Mouse (Mus musculus): Measurements from ENCODE around the gene B3gnt2. TPM values are rescaled to one million over a fixed set of nuclear protein-coding genes. Genes with fewer than 3 reads are reported as not detected.

Gene B3gnt2
- polyA plus RNA-seq, 1 experiment from 2014 or later, result 16.7 TPM

DNA sequence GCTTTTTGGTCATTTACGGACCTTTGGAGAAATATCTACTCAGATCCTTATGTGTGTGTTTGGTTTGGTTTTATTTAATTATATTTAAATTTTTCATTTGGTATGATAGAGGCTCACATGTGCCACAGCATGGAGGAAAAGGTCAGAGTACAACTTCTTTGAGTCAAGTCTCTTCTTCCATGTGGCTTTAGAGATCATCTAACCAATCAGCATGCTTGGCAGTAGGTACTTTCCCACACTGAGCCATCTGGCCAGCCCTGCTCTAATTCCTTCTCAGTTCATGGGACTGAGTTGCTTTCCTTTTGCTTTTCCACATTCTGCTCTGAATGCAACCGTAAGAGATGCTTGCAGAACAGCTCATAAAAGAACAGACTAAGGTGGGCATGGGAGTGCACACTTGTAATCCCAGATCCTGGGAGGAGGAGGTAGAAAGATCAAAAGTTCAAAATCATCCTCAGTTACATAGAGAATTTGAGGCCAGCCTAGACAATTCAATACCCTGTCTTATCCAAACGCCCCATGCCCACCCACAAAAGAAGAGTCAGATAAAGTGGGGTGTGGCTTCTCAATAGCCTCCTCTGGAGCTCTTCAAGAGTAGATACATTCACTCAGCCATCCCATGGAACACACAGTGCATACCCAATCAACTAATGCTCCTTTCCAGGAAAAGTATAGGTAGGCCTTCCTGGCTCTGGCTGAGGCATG is 67.4 kb downstream of the B3gnt2 start:
- ATAC-seq (ENCODE audit: insufficient number of reproducible peaks, insufficient read depth, low FRiP score, low read depth), result no peak; the same call in 1 of the 2 replicates
- Histone ChIP-seq H3K4me3 (ENCODE audit: low read depth, low read length) (no peak overlapping the region), H3K9ac (replicated peaks; ENCODE audit: low read depth, low read length) (no peak overlapping the region), H3K27ac (ENCODE audit: low read length) (no peak overlapping the region), H3K36me3 (ENCODE audit: control insufficient read depth, insufficient read depth, low read length) (no peaks in the 10 kb centered on the region), H3K27me3 (ENCODE audit: control insufficient read depth, insufficient read depth, low read length) (no peaks in the 10 kb centered on the region), H3K4me1 (ENCODE audit: control insufficient read depth, insufficient read depth, low read length) (no peaks in the 10 kb centered on the region), H3K9me3 (ENCODE audit: control insufficient read depth, low read depth, low read length) (no peaks in the 10 kb centered on the region), H3K4me2 (replicated peaks; ENCODE audit: low read depth, low read length) (no peak overlapping the region)
- 84% methylated on average over 3 of the region's 3 CpGs for WGBS

- no peak overlapping the region for H3K4me2 ChIP-seq (replicated peaks; ENCODE audit: low read depth, low read length)
- H3K27me3 ChIP-seq (ENCODE audit: control insufficient read depth, insufficient read depth, low read length), result no peaks in the 10 kb centered on the region
- H3K9ac ChIP-seq (replicated peaks; ENCODE audit: low read depth, low read length), result no peak overlapping the region
- H3K27ac ChIP-seq (ENCODE audit: low read length), result no peak overlapping the region
- ATAC-seq (ENCODE audit: insufficient number of reproducible peaks, insufficient read depth, low FRiP score, low read depth), result no peak
- no peaks in the 10 kb centered on the region for H3K9me3 ChIP-seq (ENCODE audit: control insufficient read depth, low read depth, low read length)
- H3K36me3 ChIP-seq (ENCODE audit: control insufficient read depth, insufficient read depth, low read length), result no peaks in the 10 kb centered on the region
- H3K4me1 ChIP-seq (ENCODE audit: control insufficient read depth, insufficient read depth, low read length), result no peaks in the 10 kb centered on the region
- WGBS, result 90% methylated on average over 1 of the region's 1 CpGs
- H3K4me3 ChIP-seq (ENCODE audit: low read depth, low read length), result no peak overlapping the region
Observed at GRCm38 (mm10) chr11:22792149-22792548, 68.6 kb downstream of the B3gnt2 start.

DNA sequence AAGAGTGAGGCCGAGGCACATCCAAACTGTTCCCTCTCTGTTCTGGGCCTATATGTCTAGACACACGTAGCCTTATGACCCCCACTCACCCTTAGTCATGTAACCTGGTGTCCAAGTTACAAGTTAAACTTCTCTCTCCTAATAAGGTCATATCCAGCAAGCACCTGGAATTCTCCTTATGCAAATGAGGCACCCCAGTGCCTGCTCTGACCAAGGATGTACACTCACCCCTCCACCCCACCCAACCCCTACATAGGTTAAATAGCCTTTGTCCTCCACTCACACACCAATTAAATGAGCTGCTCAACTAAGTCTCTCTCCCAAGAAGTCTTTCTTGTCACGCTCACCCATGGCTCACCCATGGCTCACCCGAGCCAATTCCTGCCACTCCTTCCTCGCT is 69.0 kb downstream of the B3gnt2 start:
- no peaks in the 10 kb centered on the region for H3K36me3 ChIP-seq (ENCODE audit: control insufficient read depth, insufficient read depth, low read length)
- H3K9ac ChIP-seq (replicated peaks; ENCODE audit: low read depth, low read length), result no peak overlapping the region
- ATAC-seq (ENCODE audit: insufficient number of reproducible peaks, insufficient read depth, low FRiP score, low read depth), result no peak
- no peak overlapping the region for H3K4me2 ChIP-seq (replicated peaks; ENCODE audit: low read depth, low read length)
- no peaks in the 10 kb centered on the region for H3K9me3 ChIP-seq (ENCODE audit: control insufficient read depth, low read depth, low read length)
- H3K4me3 ChIP-seq (ENCODE audit: low read depth, low read length), result no peak overlapping the region
- no peaks in the 10 kb centered on the region for H3K4me1 ChIP-seq (ENCODE audit: control insufficient read depth, insufficient read depth, low read length)
- H3K27ac ChIP-seq (ENCODE audit: low read length), result no peak overlapping the region
- WGBS, result 86% methylated on average over 5 of the region's 5 CpGs
- H3K27me3 ChIP-seq (ENCODE audit: control insufficient read depth, insufficient read depth, low read length), result no peaks in the 10 kb centered on the region

- H3K4me1 ChIP-seq (ENCODE audit: control insufficient read depth, insufficient read depth, low read length), result no peaks in the 10 kb centered on the region
- no peak overlapping the region for H3K4me2 ChIP-seq (replicated peaks; ENCODE audit: low read depth, low read length)
- no peaks in the 10 kb centered on the region for H3K9me3 ChIP-seq (ENCODE audit: control insufficient read depth, low read depth, low read length)
- no peak overlapping the region for H3K9ac ChIP-seq (replicated peaks; ENCODE audit: low read depth, low read length)
- H3K27ac ChIP-seq (ENCODE audit: low read length), result no peak overlapping the region
- H3K4me3 ChIP-seq (ENCODE audit: low read depth, low read length), result no peak overlapping the region
- H3K36me3 ChIP-seq (ENCODE audit: control insufficient read depth, insufficient read depth, low read length), result no peaks in the 10 kb centered on the region
- no peak for ATAC-seq (ENCODE audit: insufficient number of reproducible peaks, insufficient read depth, low FRiP score, low read depth)
- 93% methylated on average over 2 of the region's 2 CpGs for WGBS
- no peaks in the 10 kb centered on the region for H3K27me3 ChIP-seq (ENCODE audit: control insufficient read depth, insufficient read depth, low read length)
Observed at GRCm38 (mm10) chr11:22787833-22788232, 72.9 kb downstream of the B3gnt2 start.

- no peaks in the 10 kb centered on the region for H3K9me3 ChIP-seq (ENCODE audit: control insufficient read depth, low read depth, low read length)
- 89% methylated on average over 3 of the region's 3 CpGs for WGBS
- no peak for ATAC-seq (ENCODE audit: insufficient number of reproducible peaks, insufficient read depth, low FRiP score, low read depth)
- H3K27ac ChIP-seq (ENCODE audit: low read length), result no peak overlapping the region
- no peak overlapping the region for H3K9ac ChIP-seq (replicated peaks; ENCODE audit: low read depth, low read length)
- H3K27me3 ChIP-seq (ENCODE audit: control insufficient read depth, insufficient read depth, low read length), result no peaks in the 10 kb centered on the region
- H3K36me3 ChIP-seq (ENCODE audit: control insufficient read depth, insufficient read depth, low read length), result no peaks in the 10 kb centered on the region
- no peaks in the 10 kb centered on the region for H3K4me1 ChIP-seq (ENCODE audit: control insufficient read depth, insufficient read depth, low read length)
- H3K4me3 ChIP-seq (ENCODE audit: low read depth, low read length), result no peak overlapping the region
- H3K4me2 ChIP-seq (replicated peaks; ENCODE audit: low read depth, low read length), result no peak overlapping the region
Observed at GRCm38 (mm10) chr11:22784477-22784876, 76.3 kb downstream of the B3gnt2 start.

GRCm38 (mm10) chr11:22782705-22783124 is 78.0 kb downstream of the B3gnt2 start:
- no peak overlapping the region for H3K27ac ChIP-seq (ENCODE audit: low read length)
- H3K4me1 ChIP-seq (ENCODE audit: control insufficient read depth, insufficient read depth, low read length), result no peaks in the 10 kb centered on the region
- ATAC-seq (ENCODE audit: insufficient number of reproducible peaks, insufficient read depth, low FRiP score, low read depth), result peak; percentile 62; the same call in 1 of the 2 replicates
- no peak overlapping the region for H3K4me3 ChIP-seq (ENCODE audit: low read depth, low read length)
- no peaks in the 10 kb centered on the region for H3K27me3 ChIP-seq (ENCODE audit: control insufficient read depth, insufficient read depth, low read length)
- 0 out of 2 replicates have a peak overlapping the region, but pooled peaks have one; percentile 12 for H3K4me2 ChIP-seq (replicated peaks; ENCODE audit: low read depth, low read length)
- WGBS, result 52% methylated on average over 13 of the region's 13 CpGs
- H3K9ac ChIP-seq (replicated peaks; ENCODE audit: low read depth, low read length), result no peak overlapping the region
- H3K36me3 ChIP-seq (ENCODE audit: control insufficient read depth, insufficient read depth, low read length), result no peaks in the 10 kb centered on the region
- no peaks in the 10 kb centered on the region for H3K9me3 ChIP-seq (ENCODE audit: control insufficient read depth, low read depth, low read length)

DNA sequence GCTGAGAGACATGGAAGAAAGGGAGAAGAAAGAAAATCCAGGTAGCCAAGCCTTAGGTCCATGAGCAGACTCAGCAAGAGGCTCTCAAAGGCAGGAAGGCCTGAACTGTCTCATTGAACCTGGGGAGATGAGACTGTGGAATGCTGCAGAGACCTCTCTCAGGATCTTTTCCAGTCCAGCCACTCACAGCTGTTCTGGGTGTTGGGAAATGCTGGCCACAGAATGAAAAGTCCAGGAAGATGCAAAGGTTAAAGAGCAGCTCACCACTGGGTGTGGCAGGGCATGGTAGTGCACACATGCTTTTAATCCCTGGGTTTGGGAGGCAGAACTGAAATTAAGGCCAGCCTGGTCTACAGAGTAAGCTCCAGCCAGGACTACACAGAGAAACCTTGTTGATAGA is 79.6 kb downstream of the B3gnt2 start:
- Histone ChIP-seq H3K4me2 (replicated peaks; ENCODE audit: low read depth, low read length) (no peak overlapping the region), H3K4me3 (ENCODE audit: low read depth, low read length) (no peak overlapping the region), H3K9ac (replicated peaks; ENCODE audit: low read depth, low read length) (no peak overlapping the region), H3K36me3 (ENCODE audit: control insufficient read depth, insufficient read depth, low read length) (no peaks in the 10 kb centered on the region), H3K27me3 (ENCODE audit: control insufficient read depth, insufficient read depth, low read length) (no peaks in the 10 kb centered on the region), H3K27ac (ENCODE audit: low read length) (no peak overlapping the region), H3K9me3 (ENCODE audit: control insufficient read depth, low read depth, low read length) (0 out of 2 replicates have a peak, but pooled peaks cover 3% of the 10 kb centered on the region), H3K4me1 (ENCODE audit: control insufficient read depth, insufficient read depth, low read length) (no peaks in the 10 kb centered on the region)
- no peak for ATAC-seq (ENCODE audit: insufficient number of reproducible peaks, insufficient read depth, low FRiP score, low read depth)

- Histone ChIP-seq H3K27ac (ENCODE audit: low read length) (no peak overlapping the region), H3K9ac (replicated peaks; ENCODE audit: low read depth, low read length) (no peak overlapping the region), H3K4me1 (ENCODE audit: control insufficient read depth, insufficient read depth, low read length) (no peaks in the 10 kb centered on the region), H3K36me3 (ENCODE audit: control insufficient read depth, insufficient read depth, low read length) (no peaks in the 10 kb centered on the region), H3K27me3 (ENCODE audit: control insufficient read depth, insufficient read depth, low read length) (no peaks in the 10 kb centered on the region), H3K4me3 (ENCODE audit: low read depth, low read length) (no peak overlapping the region), H3K4me2 (replicated peaks; ENCODE audit: low read depth, low read length) (no peak overlapping the region), H3K9me3 (ENCODE audit: control insufficient read depth, low read depth, low read length) (0 out of 2 replicates have a peak, but pooled peaks cover 3% of the 10 kb centered on the region)
- 91% methylated on average over 2 of the region's 2 CpGs for WGBS
- ATAC-seq (ENCODE audit: insufficient number of reproducible peaks, insufficient read depth, low FRiP score, low read depth), result no peak
Observed at GRCm38 (mm10) chr11:22780761-22781160, 80.0 kb downstream of the B3gnt2 start.
